Mouse (Mus musculus): ENCODE measurements around the gene Capn8. TPM values are rescaled to one million over a fixed set of nuclear protein-coding genes. Genes with fewer than 3 reads are reported as not detected.

Gene Capn8
- total RNA-seq, 2 experiments from 2014 or later, result not detected

DNA sequence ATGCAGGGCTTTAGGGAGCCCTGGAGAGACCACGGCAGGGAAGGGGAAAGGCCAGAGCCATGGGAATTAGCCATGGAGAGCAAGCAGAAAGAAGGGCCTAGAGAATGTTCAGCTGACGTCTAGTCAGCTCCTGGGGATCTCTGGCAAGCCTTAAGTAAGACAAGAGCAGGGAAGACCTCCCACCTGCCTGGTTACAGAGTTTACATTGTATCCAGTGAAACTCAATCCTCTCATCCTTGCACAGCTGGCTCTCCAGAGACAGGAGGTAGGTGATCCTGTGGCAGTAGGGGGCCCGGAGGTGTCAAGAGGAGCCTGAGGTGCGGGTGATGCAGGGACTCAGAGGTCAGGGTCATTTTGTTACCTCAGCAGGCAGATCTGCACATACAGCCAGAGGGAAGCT lies 100.0 kb downstream of the Capn8 start:
- intact Hi-C loops (cut with DNase I), result no loop called here
- DNase-seq (ENCODE audit: low spot score), result no peak

DNA sequence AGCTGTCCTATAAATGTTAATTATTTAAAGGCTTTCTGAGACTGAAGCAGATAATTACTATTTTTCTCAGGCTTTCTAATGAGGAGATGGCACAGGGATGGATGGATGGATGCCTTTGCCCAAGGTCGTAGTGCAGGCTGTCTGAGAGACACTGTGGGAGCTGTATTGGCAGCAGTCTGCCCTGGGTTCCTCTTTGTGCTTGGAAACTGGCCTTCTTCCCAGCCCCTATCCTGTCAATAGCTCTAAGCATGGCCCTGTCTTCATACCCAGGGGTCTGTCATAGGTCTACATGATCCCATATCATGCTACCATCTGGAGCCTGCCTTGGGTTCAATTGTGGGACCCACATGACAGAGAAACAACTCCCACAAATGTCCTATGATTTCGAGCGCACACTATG lies 102.5 kb downstream of the Capn8 start:
- no peak for DNase-seq (ENCODE audit: low spot score)

DNA sequence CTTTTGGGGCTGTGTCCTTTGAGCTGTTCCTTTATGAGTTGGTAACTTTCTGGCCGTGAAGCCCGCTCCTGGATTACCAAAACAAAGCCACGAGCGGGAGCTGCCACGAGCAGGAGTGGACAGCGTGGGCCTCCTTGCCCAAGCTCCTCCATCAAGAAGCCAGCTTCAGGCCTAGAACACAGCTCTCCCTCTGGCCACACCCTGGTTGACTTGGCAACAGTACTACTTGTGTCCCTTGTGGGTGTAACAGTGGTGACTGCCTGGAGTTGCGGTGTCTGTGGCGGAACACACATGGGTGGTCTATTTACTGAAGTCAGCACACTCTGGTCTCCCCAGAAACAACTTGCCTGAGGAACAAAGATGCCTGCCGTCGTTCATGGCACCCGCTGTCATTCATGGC lies 104.9 kb downstream of the Capn8 start:
- DNase-seq (ENCODE audit: low spot score), result no peak
- intact Hi-C loops (cut with DNase I), result no loop called here

More for the DNA sequence above, 102.5 kb downstream of the Capn8 start:
- intact Hi-C loops (cut with DNase I), result no loop called here

DNA sequence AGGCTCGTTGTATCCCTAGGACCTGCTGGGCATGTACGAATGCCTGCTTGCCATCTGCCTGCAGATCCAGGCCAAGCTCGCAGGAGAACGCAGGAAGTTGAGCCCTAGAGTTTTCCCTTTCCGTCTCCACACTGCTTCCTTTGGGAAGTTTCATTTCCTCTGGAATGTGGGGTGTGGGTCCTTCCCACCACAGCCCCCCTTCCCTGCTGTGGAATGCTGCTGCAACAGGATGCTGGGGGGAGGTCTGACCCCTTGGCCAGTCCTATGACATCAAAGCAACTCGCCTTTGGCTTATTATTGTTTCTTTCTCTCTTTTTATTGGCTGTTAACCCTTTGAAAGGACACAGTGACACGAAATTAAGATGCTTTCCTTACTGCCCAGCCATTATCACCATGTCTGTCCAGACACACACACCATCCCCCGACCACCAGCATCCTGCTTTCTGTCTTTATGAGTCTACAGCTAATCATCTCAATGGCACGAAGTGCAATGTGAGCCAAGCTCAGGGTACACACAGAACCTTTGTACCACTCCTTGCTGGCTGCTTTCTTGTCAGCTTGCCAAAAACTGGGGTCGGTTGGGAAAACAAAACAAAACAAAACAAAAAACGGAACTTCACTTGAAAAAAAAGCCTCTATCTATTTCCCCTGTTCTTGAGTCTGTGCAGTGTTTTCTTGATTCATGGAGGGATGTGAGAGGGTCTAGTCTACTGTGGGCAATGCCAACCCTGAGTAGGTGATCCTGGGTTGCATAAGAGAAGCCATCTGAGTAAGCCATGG lies 105.9 kb downstream of the Capn8 start:
- peak; percentile 4 for DNase-seq (ENCODE audit: low spot score)
- intact Hi-C loops (cut with DNase I), result no loop called here

DNA sequence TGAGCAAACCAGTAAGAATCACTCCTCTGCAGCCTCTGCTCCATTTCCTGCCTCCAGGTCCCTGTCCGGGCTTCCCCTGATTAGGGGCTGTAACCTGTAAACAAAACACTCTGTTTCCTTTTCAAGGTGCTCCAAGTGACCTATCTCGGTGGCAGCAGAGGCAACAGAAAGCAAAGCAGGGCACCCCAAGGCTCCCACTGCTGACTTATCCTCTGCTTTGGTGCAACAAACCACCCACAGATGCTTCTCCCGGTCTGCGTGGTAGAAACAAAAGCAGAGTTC lies 106.5 kb downstream of the Capn8 start:
- intact Hi-C loops (cut with DNase I), result no loop called here
- no peak for DNase-seq (ENCODE audit: low spot score)

DNA sequence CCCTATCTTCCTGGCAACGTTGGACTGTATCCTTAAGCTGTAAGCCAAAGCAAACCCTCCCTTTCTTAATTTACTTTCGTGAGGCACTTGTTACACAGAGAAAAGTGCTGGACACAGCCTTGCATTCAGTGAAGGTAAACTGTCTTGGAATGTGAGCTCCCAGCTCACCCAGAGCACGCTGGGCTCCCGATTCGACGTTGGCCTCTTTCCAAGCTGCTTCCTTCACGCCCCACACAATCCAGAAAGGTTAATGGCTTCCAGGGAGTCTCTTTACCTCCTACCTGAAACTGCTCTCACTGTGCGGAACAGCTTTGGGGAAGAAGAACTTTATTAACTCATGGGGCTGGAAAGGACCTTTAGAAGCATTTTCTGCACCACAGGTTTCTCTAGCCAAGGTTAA lies 110.5 kb downstream of the Capn8 start:
- intact Hi-C loops (cut with DNase I), result no loop called here
- no peak for DNase-seq (ENCODE audit: low spot score)

DNA sequence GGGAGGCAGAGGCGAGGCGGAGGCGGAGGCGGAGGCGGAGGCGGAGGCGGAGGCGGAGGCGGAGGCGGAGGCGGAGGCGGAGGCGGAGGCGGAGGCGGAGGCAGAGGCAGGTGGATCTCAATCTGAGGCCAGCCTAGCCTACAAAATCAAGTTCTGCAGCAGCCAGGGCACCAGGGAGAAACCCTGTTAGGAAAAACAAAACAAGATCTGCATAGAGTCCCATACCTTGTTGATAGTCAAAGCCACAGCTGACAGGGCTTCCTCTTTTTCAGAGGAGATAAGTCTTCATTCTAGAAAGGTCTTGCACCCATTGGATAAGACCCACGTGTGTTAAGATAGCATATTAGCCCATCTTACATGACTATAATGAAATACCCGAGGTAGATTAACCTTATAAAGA lies 113.3 kb downstream of the Capn8 start:
- intact Hi-C loops (cut with DNase I), result no loop called here
- DNase-seq (ENCODE audit: low spot score), result no peak

DNA sequence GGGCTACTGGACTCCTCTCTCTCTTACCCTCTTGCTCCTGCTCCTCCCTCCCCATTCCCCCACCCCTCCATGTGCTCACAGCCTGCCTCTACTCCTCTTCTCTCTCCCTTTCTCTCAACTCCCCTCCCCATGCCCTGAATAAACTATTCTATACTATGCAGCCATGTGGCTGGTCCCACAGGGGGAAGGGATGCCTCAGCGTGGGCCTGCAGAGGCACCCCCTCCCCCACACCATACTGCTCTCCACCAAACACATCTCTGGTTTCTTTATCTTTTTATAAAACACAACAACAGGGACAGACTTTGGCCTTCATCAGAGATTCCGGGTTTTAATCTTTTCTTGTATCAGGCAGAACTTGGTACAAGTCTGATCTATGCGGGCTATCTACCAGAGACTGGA lies 114.4 kb downstream of the Capn8 start:
- intact Hi-C loops (cut with DNase I), result no loop called here
- no peak for DNase-seq (ENCODE audit: low spot score)

DNA sequence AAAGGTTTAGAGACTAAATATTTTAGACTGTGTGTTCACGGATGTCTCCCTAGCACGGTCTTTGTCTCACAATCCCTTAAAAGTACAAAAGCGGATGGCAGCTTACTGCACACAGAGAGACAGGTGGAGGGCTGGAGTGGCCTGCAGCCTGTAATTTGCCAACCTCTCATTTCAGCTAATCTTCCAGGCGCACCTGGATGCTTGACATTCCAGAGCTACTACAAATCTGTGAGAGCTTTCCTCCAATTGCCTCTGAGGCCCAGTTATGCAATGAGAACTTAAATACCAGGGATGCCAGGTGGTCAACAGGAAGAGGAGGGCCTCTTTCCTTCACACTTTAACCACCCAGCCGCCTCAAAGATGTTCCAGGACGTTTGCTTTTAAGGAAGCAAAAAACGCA lies 114.8 kb downstream of the Capn8 start:
- intact Hi-C loops (cut with DNase I), result no loop called here
- no peak for DNase-seq (ENCODE audit: low spot score)

Other genes starting within 250 kb of the Capn8 start
- 10 to 100 TPM; 21.3 to 21.5 TPM for gene Fbxo28, start 223.4 kb upstream of the Capn8 start, total RNA-seq (2021)
- 10 to 100 TPM; 10.4 to 11.0 TPM for gene Trp53bp2, start 155.8 kb upstream of the Capn8 start, total RNA-seq (2021)
- 10 to 100 TPM; 63.3 to 73.1 TPM for gene Capn2, start 47.4 kb upstream of the Capn8 start, total RNA-seq (2021)
- gene Ccdc185, start 184.2 kb downstream of the Capn8 start, total RNA-seq (2021), result not detected
- under 1 TPM; 0.39 to 0.45 TPM for gene Susd4, start 198.9 kb downstream of the Capn8 start, total RNA-seq (2021)

All from heart, postnatal 25 days (tissue).